14 mouse cellular contexts compared by ENCODE assay signal in the genomic region with DNA sequence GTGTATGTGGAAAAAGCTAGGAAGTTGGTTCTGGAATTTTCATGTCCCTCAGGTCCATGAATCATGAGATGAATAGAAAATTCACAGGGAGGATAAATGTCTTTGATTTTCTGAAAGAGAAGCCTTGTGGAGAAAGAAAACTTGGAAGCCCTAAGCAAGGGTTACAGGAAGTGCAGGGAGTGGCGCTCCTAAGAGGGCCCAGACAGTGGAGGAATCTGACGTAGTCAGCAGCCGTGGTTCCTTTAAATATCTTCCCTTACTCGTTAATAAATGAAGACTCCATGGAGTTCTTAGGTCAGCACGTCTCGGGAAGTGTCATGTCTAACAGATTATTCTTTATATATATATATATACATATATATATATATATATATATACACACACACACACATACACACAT. TPM values are rescaled to one million over a fixed set of nuclear protein-coding genes. Genes with fewer than 3 reads are reported as not detected.
DNase-seq lines count a peak whose midpoint lies in the region; ATAC-seq lines count a peak whose summit lies in the region.
"Had no signal": no experiment of that assay in that cellular context is flagged by ENCODE, and none has a peak within 500 bp of the region (broad histone marks: within the 10 kb centered on the region; RNA-seq: fewer than 3 reads in every experiment).

No protein-coding gene starts in this region.

- H3K4me1 ChIP-seq in lung, embryonic 15.5 days, result peaks cover 11% of the 10 kb centered on the region
- H3K4me1 ChIP-seq in stomach, embryonic 16.5 days (ENCODE audit: control insufficient read depth, insufficient read depth, low read length), result peaks cover 2% of the 10 kb centered on the region; the same call in 1 of the 2 replicates
- H3K4me1 ChIP-seq in limb, embryonic 10.5 days, result peaks cover 5% of the 10 kb centered on the region; the same call in 1 of the 2 replicates
- no peaks in the 10 kb centered on the region for H3K4me1 ChIP-seq in hindbrain, embryonic 12.5 days
- H3K4me1 ChIP-seq: neural tube, embryonic 13.5 days had no signal

- H3K4me3 ChIP-seq in lung, embryonic 15.5 days, result no peak overlapping the region
- no peak overlapping the region for H3K4me3 ChIP-seq in stomach, embryonic 16.5 days (replicated peaks; ENCODE audit: low read length)
- no peak overlapping the region for H3K4me3 ChIP-seq in limb, embryonic 10.5 days
- no peak overlapping the region for H3K4me3 ChIP-seq in hindbrain, embryonic 12.5 days
- H3K4me3 ChIP-seq: neural tube, embryonic 13.5 days had no signal

- 19% methylated on average over 6 of the region's 6 CpGs for WGBS in lung, embryonic 15.5 days
- WGBS in stomach, embryonic 16.5 days, result 40% methylated on average over 6 of the region's 6 CpGs
- 84% methylated on average over 6 of the region's 6 CpGs for WGBS in limb, embryonic 10.5 days
- 66% methylated on average over 6 of the region's 6 CpGs for WGBS in hindbrain, embryonic 12.5 days

- peak; percentile 57 for DNase-seq in heart, adult 8-10 months (ENCODE audit: low spot score)
- DNase-seq in heart, postnatal 14 days, result no peak
- no peak for DNase-seq in lung, postnatal 25 days (ENCODE audit: low spot score)
- peak; percentile 40 to 46 for DNase-seq in heart, postnatal 10 days
- no peak for DNase-seq in limb, embryonic 10.5 days (ENCODE audit: low spot score)
- DNase-seq: cerebellum, adult 18-20 months; forebrain, postnatal 0 days; layer of hippocampus, adult 9-11 months; thymus, postnatal 25 days had no signal

- H3K9ac ChIP-seq in lung, embryonic 15.5 days, result no peak overlapping the region
- H3K9ac ChIP-seq in stomach, embryonic 16.5 days (ENCODE audit: low read length), result 0 out of 2 replicates have a peak overlapping the region, but pooled peaks have one; percentile 21
- no peak overlapping the region for H3K9ac ChIP-seq in hindbrain, embryonic 12.5 days
- H3K9ac ChIP-seq: forebrain, postnatal 0 days; neural tube, embryonic 13.5 days had no signal

- H3K27ac ChIP-seq in lung, embryonic 15.5 days, result peak overlapping the region; percentile 72
- H3K27ac ChIP-seq in stomach, embryonic 16.5 days (ENCODE audit: low read length), result peak overlapping the region; percentile 38
- no peak overlapping the region for H3K27ac ChIP-seq in limb, embryonic 10.5 days
- H3K27ac ChIP-seq in hindbrain, embryonic 12.5 days, result no peak overlapping the region
- H3K27ac ChIP-seq: neural tube, embryonic 13.5 days had no signal

- H3K4me2 ChIP-seq in lung, embryonic 15.5 days, result peak overlapping the region; percentile 18; the same call in 1 of the 2 replicates
- peak overlapping the region; percentile 12; the same call in 1 of the 2 replicates for H3K4me2 ChIP-seq in stomach, embryonic 16.5 days (ENCODE audit: low read depth, low read length)
- no peak overlapping the region for H3K4me2 ChIP-seq in hindbrain, embryonic 12.5 days (replicated peaks)
- H3K4me2 ChIP-seq: neural tube, embryonic 13.5 days had no signal

- no peaks in the 10 kb centered on the region for H3K9me3 ChIP-seq in lung, embryonic 15.5 days
- H3K9me3 ChIP-seq in stomach, embryonic 16.5 days (replicated peaks; ENCODE audit: control insufficient read depth, low read length), result no peaks in the 10 kb centered on the region
- H3K9me3 ChIP-seq in limb, embryonic 10.5 days (replicated peaks), result no peaks in the 10 kb centered on the region
- H3K9me3 ChIP-seq in hindbrain, embryonic 12.5 days (replicated peaks), result no peaks in the 10 kb centered on the region
- H3K9me3 ChIP-seq: neural tube, embryonic 13.5 days had no signal

- no peaks in the 10 kb centered on the region for H3K27me3 ChIP-seq in lung, embryonic 15.5 days
- no peaks in the 10 kb centered on the region for H3K27me3 ChIP-seq in stomach, embryonic 16.5 days (ENCODE audit: control insufficient read depth, insufficient read depth, low read length)
- H3K27me3 ChIP-seq in limb, embryonic 10.5 days (ENCODE audit: low read depth, poor library complexity, severe bottlenecking), result no peaks in the 10 kb centered on the region
- no peaks in the 10 kb centered on the region for H3K27me3 ChIP-seq in hindbrain, embryonic 12.5 days
- H3K27me3 ChIP-seq: neural tube, embryonic 13.5 days had no signal

- peak; percentile 65; the same call in 1 of the 2 replicates for ATAC-seq in lung, embryonic 15.5 days (ENCODE audit: borderline replicate concordance, extremely low read depth, low FRiP score, low TSS enrichment)
- peak; percentile 40; the same call in 1 of the 2 replicates for ATAC-seq in stomach, embryonic 16.5 days (ENCODE audit: insufficient read depth, low FRiP score)
- no peak for ATAC-seq in hindbrain, embryonic 12.5 days (ENCODE audit: low FRiP score)
- ATAC-seq: forebrain, postnatal 0 days; inflammation-experienced regulatory T-cells, adult 6 months had no signal

- intact Hi-C loops in heart, postnatal 14 days (cut with DNase I), result no loop called here
- intact Hi-C loops in heart, postnatal 10 days (cut with DNase I), result no loop called here

- H3K36me3 ChIP-seq in lung, embryonic 15.5 days, result no peaks in the 10 kb centered on the region
- H3K36me3 ChIP-seq in stomach, embryonic 16.5 days (ENCODE audit: control insufficient read depth, insufficient read depth, low read length), result no peaks in the 10 kb centered on the region
- H3K36me3 ChIP-seq in limb, embryonic 10.5 days, result peaks cover 7% of the 10 kb centered on the region; the same call in 1 of the 2 replicates
- H3K36me3 ChIP-seq in hindbrain, embryonic 12.5 days, result no peaks in the 10 kb centered on the region
- H3K36me3 ChIP-seq: neural tube, embryonic 13.5 days had no signal

RNA-seq across cellular contexts. Expression of a gene that starts 28.0 kb away (rescaled TPM):
- 1 to 10 TPM; 4.2 to 9.5 (median 6.3) TPM for total RNA-seq in heart, adult 8-10 months (2022)
- total RNA-seq in heart, postnatal 14 days (2021), result 10 to 100 TPM; 22.9 to 26.1 TPM
- polyA plus RNA-seq in lung, embryonic 15.5 days (2015; fragmentation: Nextera tagmentation; extraction: Ambion mirVana), result 47.0 and 59.1 TPM in 2 replicates
- 10 to 100 TPM; 41.9 to 48.2 TPM for total RNA-seq in heart, postnatal 10 days (2021)
- 22.6 and 25.9 TPM in 2 replicates for polyA plus RNA-seq in stomach, embryonic 16.5 days (2015; fragmentation: Nextera tagmentation; extraction: Ambion mirVana)
- polyA plus RNA-seq in limb, embryonic 10.5 days (2016; fragmentation: Nextera tagmentation; extraction: Ambion mirVana), result 34.0 and 38.6 TPM in 2 replicates
- polyA plus RNA-seq in hindbrain, embryonic 12.5 days (2016; fragmentation: Nextera tagmentation; extraction: Ambion mirVana), result 18.0 and 19.1 TPM in 2 replicates

Comparison
In these comparisons a context has a peak if more than half of its experiments do, and no peak if none do; other contexts are left out.
1. DNase-seq: peak in heart, adult 8-10 months (single experiment) and heart, postnatal 10 days (2 of 2); none in heart, postnatal 14 days (0 of 2), lung, postnatal 25 days (single experiment) and limb, embryonic 10.5 days (single experiment).
2. H3K27ac ChIP-seq: peak in lung, embryonic 15.5 days (single experiment) and stomach, embryonic 16.5 days (single experiment); none in limb, embryonic 10.5 days (single experiment) and hindbrain, embryonic 12.5 days (single experiment).